Mouse (Mus musculus): ENCODE data around the gene Ildr2.

GRCm38 (mm10) chr1:166315706-166316105, 61.8 kb downstream of the Ildr2 start:
- TF ChIP-seq POLR2A (IDR thresholded peaks at IDR 0.05; ENCODE audit: borderline replicate concordance, control insufficient read depth, low read depth, low read length) (no peak), CTCF (IDR thresholded peaks at IDR 0.05; ENCODE audit: control insufficient read depth, insufficient read depth, low read length) (no peak)
